Mouse (Mus musculus) cerebellum, adult 2 months (tissue): Measurements from ENCODE around the gene Prkd1.

Experiments
- CTCF ChIP-seq: fragments of 200-500 bp; IDR thresholded peaks from 2 replicates; pipeline ENCODE4 v1.5.1; 2011; ENCODE audit warnings: low read depth, mild to moderate bottlenecking, control low read depth, low read length, moderate library complexity, borderline replicate concordance; ENCODE audit not compliant: insufficient read depth
- POLR2A ChIP-seq: fragments of 200-500 bp; IDR thresholded peaks from 2 replicates; pipeline ENCODE4 v1.6.1; 2011; ENCODE audit warnings: low read length, control low read depth, borderline replicate concordance; ENCODE audit not compliant: insufficient read depth

- TF ChIP-seq CTCF (no peak), POLR2A (no peak)
Measured at GRCm38 (mm10) chr12:50528633-50529032, 120.3 kb downstream of the Prkd1 start.
